ENCODE assay signal across 8 mouse cellular contexts in the genomic region with DNA sequence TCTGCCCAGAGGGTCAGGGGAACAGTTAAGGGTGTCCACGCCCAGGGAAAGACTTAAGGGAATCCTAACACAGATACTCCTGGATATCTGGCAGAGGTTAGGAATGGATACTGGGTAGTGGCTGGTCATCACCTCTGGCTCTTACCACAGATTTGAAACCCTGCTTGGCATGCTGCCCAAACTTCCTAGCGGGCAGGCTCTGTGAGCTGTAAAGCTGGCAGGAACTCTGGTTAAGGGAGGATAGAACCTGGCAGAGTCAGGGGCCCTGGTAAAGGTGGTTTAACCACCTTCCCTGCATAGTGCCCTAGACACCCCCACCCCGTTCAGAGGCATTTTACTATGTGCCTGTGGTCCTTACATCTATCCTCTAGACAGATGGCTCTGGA. TPM values are rescaled to one million over a fixed set of nuclear protein-coding genes. Genes with fewer than 3 reads are reported as not detected.
A peak's percentile ranks its signal among the peaks of the same experiment; 100 is the strongest.
DNase-seq lines count a peak whose midpoint lies in the region; ATAC-seq lines count a peak whose summit lies in the region.
"Had no signal": no experiment of that assay in that cellular context is flagged by ENCODE, and none has a peak within 500 bp of the region (broad histone marks: within the 10 kb centered on the region; RNA-seq: fewer than 3 reads in every experiment).

No protein-coding gene starts in this region.

- H3K4me3 ChIP-seq in kidney, embryonic 15.5 days (replicated peaks) = no peak overlapping the region
- H3K4me3 ChIP-seq in heart, embryonic 14.5 days (ENCODE audit: control insufficient read depth in 1 of 2, insufficient read depth in 1 of 2, low read depth in 1 of 2, low read length in 2 of 2) = no peak overlapping the region
- H3K4me3 ChIP-seq: layer of hippocampus, adult 2 months had no signal

- H3K9me3 ChIP-seq in kidney, embryonic 15.5 days (replicated peaks) = no peaks in the 10 kb centered on the region
- H3K9me3 ChIP-seq in heart, embryonic 14.5 days (ENCODE audit: control insufficient read depth, low read length) = no peaks in the 10 kb centered on the region; the same call in 1 of the 2 replicates

- no peak overlapping the region for H3K4me2 ChIP-seq in kidney, embryonic 15.5 days
- no peak overlapping the region for H3K4me2 ChIP-seq in heart, embryonic 14.5 days (ENCODE audit: low read length)

- DNase-seq in kidney, adult 18-20 months = peak; percentile 26
- peak; percentile 15 for DNase-seq in 3134 (ENCODE audit: extremely low read depth, insufficient read length, low spot score)
- peak; percentile 56 for DNase-seq in MN1 (ENCODE audit: low spot score)
- DNase-seq in layer of hippocampus, adult 11-12 months (ENCODE audit: low spot score) = no peak
- no peak for DNase-seq in spleen, postnatal 36 days (ENCODE audit: low spot score in 2 of 2)

- peaks cover 28% of the 10 kb centered on the region for H3K36me3 ChIP-seq in kidney, embryonic 15.5 days
- peaks cover 36% of the 10 kb centered on the region for H3K36me3 ChIP-seq in heart, embryonic 14.5 days (ENCODE audit: control insufficient read depth, insufficient read depth, low read length)

- H3K27ac ChIP-seq in kidney, embryonic 15.5 days = no peak overlapping the region
- H3K27ac ChIP-seq in heart, embryonic 14.5 days (replicated peaks in 1 of 2; ENCODE audit: control insufficient read depth in 1 of 2, insufficient read depth in 1 of 2, low read depth in 2 of 2, low read length in 2 of 2) = peak overlapping the region; percentile 16 to 24; a peak in 2 of 4 replicates
- H3K27ac ChIP-seq: layer of hippocampus, adult 2 months had no signal

- peaks cover 13% of the 10 kb centered on the region for H3K4me1 ChIP-seq in kidney, embryonic 15.5 days
- peaks cover 29 to 41% of the 10 kb centered on the region in 2 experiments for H3K4me1 ChIP-seq in heart, embryonic 14.5 days (ENCODE audit: control insufficient read depth in 2 of 2, insufficient read depth in 2 of 2, low read length in 2 of 2)

- H3K27me3 ChIP-seq in kidney, embryonic 15.5 days = no peaks in the 10 kb centered on the region
- no peaks in the 10 kb centered on the region for H3K27me3 ChIP-seq in heart, embryonic 14.5 days (ENCODE audit: control insufficient read depth, insufficient read depth, low read length)

- ATAC-seq in kidney, embryonic 15.5 days (replicated peaks; ENCODE audit: low FRiP score) = no peak
- no peak for ATAC-seq in heart, embryonic 14.5 days (ENCODE audit: insufficient number of reproducible peaks, insufficient read depth, low FRiP score, low read depth)

- WGBS in kidney, embryonic 15.5 days = 58% methylated on average over 3 of the region's 3 CpGs
- 24% methylated on average over 3 of the region's 3 CpGs for WGBS in heart, embryonic 14.5 days

- no peak overlapping the region for H3K9ac ChIP-seq in kidney, embryonic 15.5 days
- no peak overlapping the region for H3K9ac ChIP-seq in heart, embryonic 14.5 days (ENCODE audit: low read length)

RNA-seq across cellular contexts. Expression of a gene that starts 46.8 kb away (rescaled TPM):
- 1.8 and 2.2 TPM in 2 replicates for polyA plus RNA-seq in kidney, embryonic 15.5 days (2015; fragmentation: Nextera tagmentation; extraction: Ambion mirVana)
- polyA plus RNA-seq in heart, embryonic 14.5 days (2014; fragmentation: Nextera tagmentation; extraction: Ambion mirVana) = 2.9 and 3.3 TPM in 2 replicates

Comparison
In these comparisons a context has a peak if more than half of its experiments do, and no peak if none do; other contexts are left out.
1. DNase-seq: peak in kidney, adult 18-20 months (single experiment), 3134 (single experiment) and MN1 (single experiment); none in layer of hippocampus, adult 11-12 months (single experiment) and spleen, postnatal 36 days (0 of 2).